Mouse (Mus musculus): ENCODE measurements around the gene AI597479.

GRCm38 (mm10) chr1:43092056-43093015, 6.2 kb upstream of the AI597479 start:
- peak; percentile 84 for TF ChIP-seq POLR2A (IDR thresholded peaks at IDR 0.05; ENCODE audit: borderline replicate concordance, extremely low read depth, insufficient read depth, insufficient read length, poor library complexity, severe bottlenecking)
- TF ChIP-seq CTCF (IDR thresholded peaks at IDR 0.05; ENCODE audit: borderline replicate concordance, extremely low read depth, insufficient read depth, insufficient read length) = no peak

All from brain, embryonic 14.5 days (tissue).